Mouse (Mus musculus) olfactory bulb, adult 2 months (tissue): ENCODE measurements around the gene Mertk.

Experiments used
- CTCF ChIP-seq: fragments of 200-500 bp; IDR thresholded peaks from 2 replicates; pipeline ENCODE4 v1.5.1; 2012; ENCODE audit warnings: low read depth, mild to moderate bottlenecking, low read length, moderate library complexity; ENCODE audit not compliant: insufficient read depth
- POLR2A ChIP-seq: fragments of 200-500 bp; IDR thresholded peaks from 2 replicates; pipeline ENCODE4 v1.6.1; 2012; ENCODE audit warnings: mild to moderate bottlenecking, low read depth, low read length, moderate library complexity; ENCODE audit not compliant: insufficient read depth

DNA sequence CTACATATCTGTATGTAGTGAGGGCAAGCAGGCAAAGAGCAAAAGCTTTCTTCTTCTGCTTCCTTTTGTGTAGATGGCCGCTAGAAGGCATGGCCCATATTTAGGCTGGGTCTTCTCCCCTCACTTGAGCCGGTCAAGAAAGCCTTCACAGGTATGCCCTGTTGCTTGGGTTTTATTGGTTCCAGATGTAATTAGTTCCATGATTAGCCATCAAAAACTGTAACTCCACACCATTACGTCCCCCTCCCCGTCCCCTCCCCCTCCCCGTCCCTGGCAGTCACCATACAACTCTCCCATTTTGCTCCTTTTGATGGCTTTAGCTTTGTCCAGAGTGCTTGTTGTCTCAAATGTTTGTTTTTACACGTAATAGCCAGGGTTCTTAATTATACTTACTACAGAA is 14.2 kb downstream of the Mertk start:
- TF ChIP-seq CTCF = no peak
- no peak for TF ChIP-seq POLR2A
